In the genomic region with DNA sequence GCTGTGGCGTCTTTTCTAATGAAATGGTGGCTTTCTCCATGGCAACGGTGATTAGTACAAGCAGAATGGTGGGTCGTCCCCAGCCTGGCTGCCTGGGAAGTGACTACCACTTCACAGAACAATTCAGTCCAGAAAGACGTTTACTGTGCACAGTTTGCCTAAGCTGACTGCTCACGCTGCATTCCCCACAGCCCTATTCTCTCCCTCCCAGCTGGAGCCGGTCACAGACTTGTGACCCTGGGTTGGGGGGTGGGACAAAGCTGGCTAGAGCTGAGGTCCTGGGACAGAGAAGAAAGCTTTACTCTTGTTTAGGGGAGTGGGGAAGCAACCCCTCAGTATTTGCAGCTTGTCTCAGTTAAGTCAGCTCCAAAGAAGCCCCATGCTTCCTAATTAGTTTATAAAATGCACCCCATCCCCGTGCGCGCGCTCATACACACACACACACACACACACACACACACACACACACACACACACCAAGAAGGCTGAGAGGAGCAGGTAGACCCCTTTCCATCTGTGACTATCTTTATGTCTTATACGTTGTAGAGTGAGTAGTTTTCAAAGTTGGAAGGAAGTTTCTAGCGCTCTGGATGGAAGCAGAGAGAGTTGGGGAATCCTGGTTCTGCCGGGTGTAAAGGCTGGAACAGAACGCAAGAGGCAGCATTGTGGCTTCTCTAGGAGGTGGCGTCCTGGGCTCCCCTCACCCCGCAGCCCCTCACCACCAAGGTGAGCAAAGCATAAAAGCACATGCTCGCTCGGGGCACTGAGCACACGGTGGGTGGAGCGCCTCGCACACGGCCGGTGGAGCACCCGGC, we compare ENCODE assay signal across 10 mouse cellular contexts.
A peak's percentile ranks its signal among the peaks of the same experiment; 100 is the strongest.
DNase-seq lines count a peak whose midpoint lies in the region; ATAC-seq and TF ChIP-seq lines count a peak whose summit lies in the region.
"Had no signal": no experiment of that assay in that cellular context is flagged by ENCODE, and none has a peak within 500 bp of the region (broad histone marks: within the 10 kb centered on the region; RNA-seq: fewer than 3 reads in every experiment).

No protein-coding gene starts in this region.

- H3K9me3 ChIP-seq in embryonic facial prominence, embryonic 14.5 days (ENCODE audit: control insufficient read depth, low read length), result peaks cover 7% of the 10 kb centered on the region; the same call in 1 of the 2 replicates
- H3K9me3 ChIP-seq in hindbrain, postnatal 0 days (ENCODE audit: low read length), result no peaks in the 10 kb centered on the region
- H3K9me3 ChIP-seq in neural tube, embryonic 14.5 days (ENCODE audit: control insufficient read depth, low read length), result no peaks in the 10 kb centered on the region

- H3K36me3 ChIP-seq in embryonic facial prominence, embryonic 14.5 days (ENCODE audit: control insufficient read depth, insufficient read depth, low read length), result no peaks in the 10 kb centered on the region
- H3K36me3 ChIP-seq in hindbrain, postnatal 0 days (ENCODE audit: insufficient read depth, low read length), result no peaks in the 10 kb centered on the region
- H3K36me3 ChIP-seq in neural tube, embryonic 14.5 days (ENCODE audit: control insufficient read depth, insufficient read depth, low read length), result no peaks in the 10 kb centered on the region

- no peaks in the 10 kb centered on the region for H3K27me3 ChIP-seq in embryonic facial prominence, embryonic 14.5 days (replicated peaks; ENCODE audit: control insufficient read depth, insufficient read depth, low read length)
- no peaks in the 10 kb centered on the region for H3K27me3 ChIP-seq in hindbrain, postnatal 0 days (ENCODE audit: insufficient read depth, low read length)
- no peaks in the 10 kb centered on the region for H3K27me3 ChIP-seq in neural tube, embryonic 14.5 days (ENCODE audit: control insufficient read depth, insufficient read depth, low read length)

- no peak for DNase-seq in left cerebral cortex, adult 2 months (ENCODE audit: extremely low spot score in 1 of 2, low spot score in 2 of 2)
- no peak for DNase-seq in left cerebral cortex, adult 11 months (ENCODE audit: low spot score)
- peak; percentile 39 for DNase-seq in embryonic facial prominence, embryonic 14.5 days (ENCODE audit: low spot score)
- DNase-seq in hindbrain, postnatal 0 days (ENCODE audit: low spot score), result peak; percentile 77
- no peak for DNase-seq in adrenal gland, postnatal 4 days (ENCODE audit: low spot score in 2 of 2)
- DNase-seq: cerebellum, postnatal 36 days; heart, postnatal 4 days had no signal

- 36% methylated on average over 24 of the region's 24 CpGs for WGBS in embryonic facial prominence, embryonic 14.5 days
- WGBS in hindbrain, postnatal 0 days, result 15% methylated on average over 24 of the region's 24 CpGs
- 26% methylated on average over 24 of the region's 24 CpGs for WGBS in neural tube, embryonic 14.5 days

- H3K9ac ChIP-seq in embryonic facial prominence, embryonic 14.5 days (ENCODE audit: low read depth, low read length), result no peak overlapping the region
- H3K9ac ChIP-seq in hindbrain, postnatal 0 days (replicated peaks; ENCODE audit: low read length), result no peak overlapping the region
- H3K9ac ChIP-seq in neural tube, embryonic 14.5 days (replicated peaks; ENCODE audit: low read depth, low read length), result no peak overlapping the region

- no peak overlapping the region for H3K27ac ChIP-seq in left cerebral cortex, adult 2 months
- H3K27ac ChIP-seq in embryonic facial prominence, embryonic 14.5 days (replicated peaks; ENCODE audit: low read depth, low read length), result no peak overlapping the region
- peak overlapping the region; percentile 42; the same call in 1 of the 2 replicates for H3K27ac ChIP-seq in hindbrain, postnatal 0 days
- H3K27ac ChIP-seq in neural tube, embryonic 14.5 days (ENCODE audit: low read depth, low read length), result peak overlapping the region; percentile 23; the same call in 1 of the 2 replicates

- 0 out of 2 replicates have a peak, but pooled peaks cover 7% of the 10 kb centered on the region for H3K4me1 ChIP-seq in embryonic facial prominence, embryonic 14.5 days (ENCODE audit: control insufficient read depth, insufficient read depth, low read length)
- peaks cover 8% of the 10 kb centered on the region for H3K4me1 ChIP-seq in hindbrain, postnatal 0 days (ENCODE audit: insufficient read depth, low read length)
- H3K4me1 ChIP-seq in neural tube, embryonic 14.5 days (ENCODE audit: control insufficient read depth, insufficient read depth, low read length), result peaks cover 26% of the 10 kb centered on the region

- peak overlapping the region; percentile 39 for H3K4me2 ChIP-seq in embryonic facial prominence, embryonic 14.5 days (ENCODE audit: low read depth, low read length)
- peak overlapping the region; percentile 46 for H3K4me2 ChIP-seq in hindbrain, postnatal 0 days (ENCODE audit: low read depth, low read length)
- H3K4me2 ChIP-seq in neural tube, embryonic 14.5 days (ENCODE audit: low read depth, low read length), result peak overlapping the region; percentile 33; the same call in 1 of the 2 replicates

- peak; percentile 19 for TF ChIP-seq CTCF in left cerebral cortex, adult 2 months (IDR thresholded peaks at IDR 0.05)
- TF ChIP-seq CTCF in hindbrain, postnatal 0 days (IDR thresholded peaks at IDR 0.05; ENCODE audit: low read depth), result peak; percentile 51

- intact Hi-C loops in left cerebral cortex, adult 2 months (cut with DNase I), result no loop called here

- H3K4me3 ChIP-seq in left cerebral cortex, adult 2 months, result no peak overlapping the region
- no peak overlapping the region for H3K4me3 ChIP-seq in embryonic facial prominence, embryonic 14.5 days (ENCODE audit: low read depth, low read length)
- no peak overlapping the region for H3K4me3 ChIP-seq in hindbrain, postnatal 0 days (ENCODE audit: low read length)
- H3K4me3 ChIP-seq in neural tube, embryonic 14.5 days (ENCODE audit: low read depth, low read length), result no peak overlapping the region

- ATAC-seq in embryonic facial prominence, embryonic 14.5 days (ENCODE audit: low read depth), result peak; percentile 53; the same call in 1 of the 2 replicates
- ATAC-seq in hindbrain, postnatal 0 days, result peak; percentile 83
- ATAC-seq in neural tube, embryonic 14.5 days (ENCODE audit: low read depth), result peak; percentile 76
- ATAC-seq in megakaryocyte, adult 5-6 weeks (ENCODE audit: poor library complexity, severe bottlenecking), result no peak
- ATAC-seq in monocyte, adult 5-6 weeks (replicated peaks; ENCODE audit: insufficient number of reproducible peaks, low FRiP score, low TSS enrichment, poor library complexity, severe bottlenecking), result no peak

Comparison
In these comparisons a context has a peak if more than half of its experiments do, and no peak if none do; other contexts are left out.
1. DNase-seq: peak in embryonic facial prominence, embryonic 14.5 days (single experiment) and hindbrain, postnatal 0 days (single experiment); none in left cerebral cortex, adult 2 months (0 of 2), left cerebral cortex, adult 11 months (single experiment) and adrenal gland, postnatal 4 days (0 of 2).
2. H3K27ac ChIP-seq: peak in hindbrain, postnatal 0 days (single experiment) and neural tube, embryonic 14.5 days (single experiment); none in left cerebral cortex, adult 2 months (single experiment) and embryonic facial prominence, embryonic 14.5 days (single experiment).
3. ATAC-seq: peak in embryonic facial prominence, embryonic 14.5 days (single experiment), hindbrain, postnatal 0 days (single experiment) and neural tube, embryonic 14.5 days (single experiment); none in megakaryocyte, adult 5-6 weeks (single experiment) and monocyte, adult 5-6 weeks (single experiment).
4. Peak in every context shown above with its lines, with median percentiles within 50 percentile points of each other: H3K4me2 ChIP-seq.